Mouse (Mus musculus) layer of hippocampus, adult 9-11 months (tissue): Measurements from ENCODE around the gene Atxn2l.

Experiments used
- DNase-seq: peaks from one replicate; pipeline ENCODE4 v3.0.0; 2022

Gene Atxn2l

DNA sequence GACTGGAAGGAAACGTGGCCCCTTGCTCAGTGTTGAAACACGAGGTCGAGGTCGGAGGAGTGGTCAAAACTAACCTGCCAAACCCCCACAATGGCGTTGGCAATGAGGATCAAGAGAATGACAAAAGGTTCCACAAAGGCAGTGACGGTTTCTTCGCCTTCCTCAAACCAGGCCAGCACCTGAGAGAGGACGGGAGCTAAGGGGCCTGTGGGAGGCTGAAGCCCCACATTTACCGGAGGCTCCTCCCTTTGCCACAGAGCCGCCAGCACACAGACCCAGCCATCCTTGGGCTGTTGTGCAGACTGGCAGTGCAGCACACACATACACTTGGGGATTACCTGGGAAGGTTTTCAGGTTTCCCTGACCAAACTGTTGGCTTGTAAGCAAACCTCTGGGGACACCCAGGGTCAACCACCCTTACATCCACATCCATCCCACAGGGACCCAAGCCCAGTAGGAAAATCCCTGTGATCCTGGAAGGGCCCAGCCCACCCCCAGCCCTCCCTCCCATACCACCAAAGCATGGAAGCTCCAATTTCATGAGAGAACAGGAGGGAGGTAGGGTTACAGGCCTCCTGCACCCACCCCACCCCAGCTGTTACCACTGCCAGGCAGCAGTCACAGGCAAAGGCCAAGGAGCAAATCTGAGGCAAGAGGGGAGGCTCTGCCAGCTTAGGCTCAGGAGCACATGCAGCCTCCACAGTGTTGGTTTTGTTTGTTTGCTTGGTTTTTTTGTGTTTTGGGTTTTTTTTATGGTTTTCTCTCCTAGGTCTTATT is 42.4 kb downstream of the Atxn2l start:
- DNase-seq = no peak

DNA sequence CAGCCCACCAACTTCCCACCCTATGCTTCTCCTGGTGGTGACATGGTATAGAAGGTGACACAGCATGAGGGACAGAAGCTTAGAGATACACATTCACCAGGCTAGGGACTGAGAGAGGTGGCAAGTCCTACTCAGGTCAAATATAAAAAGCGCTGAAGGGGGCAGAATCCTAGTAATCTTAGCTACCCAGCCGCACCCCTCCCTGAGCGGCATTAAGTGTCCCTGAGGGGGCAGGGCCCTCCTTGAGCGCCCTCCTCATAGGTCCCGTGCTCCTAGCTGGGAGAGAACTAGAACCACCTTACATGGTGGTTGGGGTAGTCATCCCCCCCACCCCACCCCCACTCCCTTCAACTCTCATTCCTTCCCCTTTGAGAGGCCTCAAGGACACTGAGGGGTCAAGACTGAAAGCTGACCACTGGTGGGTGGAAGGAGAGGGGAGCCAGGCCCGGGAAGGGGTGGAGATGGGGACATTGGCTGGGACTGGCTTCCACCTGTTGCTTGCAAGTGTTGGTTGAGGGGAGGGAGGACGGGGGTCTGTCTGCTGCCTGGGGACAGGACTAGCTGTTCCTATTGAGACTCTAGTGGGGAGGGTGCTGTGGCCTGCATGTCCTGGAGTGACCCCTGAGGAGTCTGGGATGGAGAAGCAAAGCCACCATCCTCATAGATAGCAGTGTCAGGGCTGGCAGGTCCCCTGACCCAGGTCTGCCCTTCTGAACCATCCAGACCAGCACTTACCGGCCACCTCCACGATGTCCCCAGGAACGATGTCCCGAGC is 44.2 kb downstream of the Atxn2l start:
- DNase-seq = no peak

DNA sequence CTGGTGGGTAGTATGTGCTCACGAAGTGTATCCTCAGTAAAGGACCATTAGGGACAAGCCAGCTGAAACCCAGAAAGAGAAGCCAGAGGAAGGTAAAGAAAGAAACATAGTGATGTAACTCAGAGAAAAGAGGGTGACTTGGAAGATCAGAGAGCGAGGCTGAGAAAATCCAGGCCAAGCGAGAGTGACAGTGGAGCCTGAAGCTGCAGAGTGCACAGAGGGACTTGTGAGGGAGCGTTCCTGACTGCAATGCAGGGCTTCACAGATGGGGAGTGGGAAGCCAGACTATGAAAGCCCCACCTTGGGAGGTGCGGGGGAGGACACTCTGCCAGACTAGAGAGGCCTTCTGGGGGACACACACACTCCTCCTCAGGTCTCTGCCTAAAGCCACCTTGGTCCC is 45.0 kb downstream of the Atxn2l start:
- DNase-seq = no peak

DNA sequence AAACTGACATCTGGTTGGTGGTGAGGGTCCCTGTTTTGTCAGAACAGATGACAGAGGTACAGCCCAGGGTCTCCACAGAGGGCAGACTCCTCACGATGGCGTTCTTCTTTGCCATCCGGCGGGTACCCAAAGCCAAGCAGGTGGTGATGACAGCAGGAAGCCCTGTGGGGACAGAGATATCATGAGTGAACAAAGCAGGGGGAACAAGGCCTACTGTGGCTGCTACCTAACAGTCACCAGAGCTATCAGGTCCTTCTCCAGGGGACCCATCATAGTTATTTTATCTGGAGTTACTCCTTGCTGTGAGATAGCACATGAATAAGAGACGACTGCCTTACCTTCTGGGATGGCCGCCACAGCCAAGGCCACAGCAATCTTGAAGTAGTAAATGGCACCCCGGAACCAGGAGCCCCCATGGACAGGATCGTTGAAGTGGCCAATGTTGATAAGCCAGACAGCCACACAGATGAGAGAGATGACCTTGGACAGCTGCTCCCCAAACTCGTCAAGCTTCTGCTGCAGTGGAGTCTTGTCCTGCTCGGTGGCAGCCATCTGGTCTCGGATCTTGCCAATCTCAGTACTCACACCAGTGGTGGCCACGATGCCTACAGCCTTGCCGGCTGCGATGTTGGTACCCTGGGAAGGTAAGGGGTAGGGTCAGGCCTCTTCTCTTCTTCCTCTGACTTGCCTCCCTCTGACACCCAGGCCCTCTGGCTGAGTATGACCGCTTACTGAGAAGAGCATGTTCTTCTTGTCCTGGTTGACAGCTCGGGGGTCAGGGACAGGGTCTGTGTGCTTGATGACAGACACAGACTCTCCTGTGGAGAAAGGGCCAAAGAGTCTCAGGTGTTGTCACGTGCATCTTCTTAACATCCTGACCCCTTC is 46.6 kb downstream of the Atxn2l start:
- DNase-seq = no peak

DNA sequence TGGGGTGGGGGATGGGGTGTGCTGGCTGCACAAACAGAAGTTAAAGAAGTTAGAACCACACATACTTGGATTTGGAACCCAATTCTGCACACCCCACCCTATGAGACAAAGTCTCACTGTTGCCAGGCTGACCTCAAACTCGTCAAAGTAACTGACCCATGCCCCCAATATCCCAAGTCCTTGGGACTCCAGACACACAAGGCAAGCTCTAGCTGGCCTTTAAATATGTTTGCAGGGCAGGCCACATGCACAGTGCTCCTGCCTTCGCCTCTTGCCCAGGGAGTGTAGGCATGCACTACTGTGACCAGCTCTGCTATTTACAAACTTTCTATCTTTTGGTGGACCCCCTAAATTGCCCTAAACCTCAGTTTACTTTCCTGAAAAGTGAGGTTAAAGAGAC is 48.0 kb downstream of the Atxn2l start:
- DNase-seq = no peak

DNA sequence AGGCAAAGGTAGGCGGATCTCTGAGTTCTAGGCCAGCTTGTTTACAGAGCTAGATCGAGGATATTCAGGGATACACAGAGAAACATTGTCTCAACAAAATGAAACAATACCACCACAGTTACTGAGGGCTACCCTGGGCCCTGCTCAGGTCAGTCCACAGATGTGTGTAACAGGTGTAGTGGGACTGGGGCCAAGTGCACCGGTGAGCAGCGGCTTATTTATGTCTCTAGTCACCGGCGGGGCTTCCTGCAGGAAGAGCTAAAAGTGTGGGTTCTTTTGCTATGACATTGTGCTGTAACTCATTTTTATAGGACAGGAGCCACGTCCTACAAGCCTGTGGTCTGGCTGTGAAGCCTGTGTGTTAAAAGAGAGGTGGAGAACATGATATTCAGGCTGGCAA is 49.4 kb downstream of the Atxn2l start:
- DNase-seq = no peak

DNA sequence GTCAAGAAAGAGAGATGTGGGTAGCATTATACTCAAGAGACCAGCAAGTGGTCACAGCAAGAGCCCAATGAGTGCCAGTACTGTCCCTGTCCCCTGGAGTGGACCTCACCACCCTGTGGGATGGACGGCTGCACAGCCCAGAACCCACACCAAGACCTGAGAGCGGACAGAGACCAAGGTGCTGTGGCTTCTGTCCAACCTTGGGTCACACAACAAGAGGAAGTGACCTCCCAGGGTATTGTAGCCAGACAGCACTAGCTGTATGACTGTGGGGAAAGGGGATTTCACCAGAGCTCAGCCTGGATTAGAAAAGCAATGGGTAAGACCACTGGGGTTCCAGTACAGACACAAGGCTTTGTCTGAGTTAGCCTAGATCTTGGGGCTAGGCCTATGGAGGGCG is 51.0 kb downstream of the Atxn2l start:
- DNase-seq = no peak

DNA sequence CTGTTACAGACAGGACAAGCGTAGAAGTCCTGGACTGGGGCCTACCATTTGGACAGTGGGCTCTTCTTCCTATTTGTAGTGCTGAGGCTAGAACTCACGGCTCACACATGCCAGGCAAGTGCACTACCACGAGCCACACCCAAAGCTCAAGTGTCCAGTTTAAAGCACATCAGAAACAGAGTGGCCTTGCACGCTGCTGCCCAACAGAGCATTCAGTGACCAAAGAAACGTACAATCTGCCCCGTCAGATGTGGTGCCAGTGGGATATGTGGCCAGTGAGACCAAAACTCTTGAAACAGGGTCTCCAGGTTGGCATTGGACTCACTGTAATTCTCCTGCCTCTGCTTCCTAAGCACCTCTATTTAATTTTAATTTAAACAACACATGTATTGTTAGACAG is 52.6 kb downstream of the Atxn2l start:
- DNase-seq = no peak

DNA sequence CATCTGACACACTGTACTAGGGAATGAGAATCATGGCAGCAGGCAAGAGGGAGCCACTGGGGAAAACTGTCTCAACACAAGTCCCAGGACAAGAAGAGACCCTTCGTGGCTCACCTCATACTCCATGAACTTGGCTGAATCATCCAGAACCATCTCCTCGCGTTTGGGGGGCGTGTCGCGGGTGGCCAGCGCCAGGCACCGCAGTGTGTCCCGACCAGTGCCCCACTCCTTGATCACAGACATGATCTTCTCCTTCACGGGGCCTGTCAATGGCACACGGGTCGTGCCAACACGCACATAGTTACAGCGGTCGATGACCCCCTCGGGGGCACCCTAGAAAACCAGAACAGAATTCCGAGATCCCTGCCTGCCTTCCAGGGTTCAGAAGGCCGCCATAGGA is 53.2 kb downstream of the Atxn2l start:
- no peak for DNase-seq

DNA sequence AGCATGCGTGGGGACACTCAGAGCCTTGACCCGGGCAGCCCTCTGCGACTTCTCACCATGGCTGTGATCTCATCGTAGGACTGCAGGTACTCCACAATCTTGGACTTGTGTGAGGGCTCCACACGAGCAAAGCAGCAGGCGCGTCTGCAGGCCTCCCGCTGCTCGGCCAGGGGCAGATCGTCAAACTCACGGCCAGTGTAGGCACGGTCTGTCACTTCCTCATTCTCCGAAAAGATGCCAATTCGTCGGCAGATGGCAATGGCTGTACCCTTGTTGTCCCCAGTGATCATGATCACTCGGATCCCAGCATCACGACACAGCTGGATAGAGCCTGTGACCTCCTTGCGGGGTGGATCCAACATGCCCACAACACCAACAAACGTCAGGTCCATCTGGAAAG is 54.8 kb downstream of the Atxn2l start:
- no peak for DNase-seq

DNA sequence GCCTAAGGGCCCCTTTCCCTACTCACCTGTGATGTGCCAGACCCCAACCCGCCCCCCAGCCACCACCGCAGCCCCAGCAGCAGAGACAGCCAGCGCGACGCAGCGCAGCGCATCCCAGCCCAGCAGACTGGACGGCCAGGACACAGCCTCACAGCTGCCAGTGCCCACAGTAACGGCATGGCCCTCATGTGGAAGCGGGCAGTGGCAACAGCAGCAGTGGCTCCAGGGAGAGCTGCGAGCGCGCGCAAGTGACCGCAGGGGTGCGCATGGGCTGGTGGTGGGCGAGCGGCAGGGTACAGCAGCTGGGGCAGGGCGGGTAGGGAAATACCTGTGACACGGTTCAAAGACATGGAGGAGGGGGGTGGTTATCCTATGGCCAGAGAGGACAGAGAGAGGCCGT is 57.0 kb downstream of the Atxn2l start:
- no peak for DNase-seq

DNA sequence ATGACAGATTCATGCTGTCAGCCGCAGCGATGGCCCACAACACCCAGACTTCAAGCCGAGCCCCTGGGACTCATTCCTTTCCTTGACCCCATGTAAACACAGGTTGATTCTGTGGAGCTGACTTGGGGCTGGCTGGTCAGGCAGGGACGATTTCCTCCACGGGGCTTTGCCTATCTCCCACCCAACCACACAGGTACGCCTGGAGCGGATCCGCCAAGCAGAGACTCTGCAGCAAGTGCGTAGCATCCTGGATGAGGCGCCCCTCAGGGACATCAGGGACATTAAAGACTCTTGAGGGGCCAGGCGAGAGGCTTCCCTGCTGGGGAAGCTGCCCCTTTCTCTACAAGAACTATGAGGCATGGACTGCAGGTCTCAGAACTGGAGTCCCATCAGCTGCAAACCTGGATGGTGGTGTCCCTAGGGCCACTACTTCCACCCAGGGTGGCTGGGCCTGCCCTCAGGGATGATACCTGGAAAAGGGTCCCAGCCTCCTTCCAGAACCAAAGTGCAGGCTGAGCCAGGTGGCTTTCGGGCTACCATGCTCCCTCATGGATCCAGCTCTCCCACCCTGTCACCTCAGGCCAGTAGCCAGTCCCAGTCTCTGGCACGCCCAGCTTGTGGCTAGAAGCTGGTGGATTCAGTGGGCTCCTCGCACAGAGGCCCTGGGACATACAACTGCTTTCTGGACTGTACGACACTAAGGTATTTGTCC is 58.0 kb downstream of the Atxn2l start:
- no peak for DNase-seq

DNA sequence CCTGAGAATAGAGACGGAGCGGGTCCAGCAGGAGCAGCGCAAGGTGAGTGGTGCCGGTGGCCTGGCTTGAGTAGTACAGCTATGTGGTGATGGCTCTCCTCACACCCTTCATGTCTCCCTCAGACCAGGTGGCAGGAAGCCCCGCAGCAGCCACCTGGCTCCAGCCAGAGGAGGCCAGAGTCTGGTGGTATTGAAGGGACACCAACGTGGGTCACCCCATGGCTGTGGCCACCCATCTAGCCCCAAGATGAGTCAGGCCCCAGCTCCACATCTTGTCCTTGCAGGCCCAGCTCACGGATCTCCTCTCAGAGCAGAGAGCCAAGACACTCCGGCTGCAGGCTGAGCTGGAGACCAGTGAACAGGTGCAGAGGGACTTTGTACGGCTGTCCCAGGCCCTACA is 58.7 kb downstream of the Atxn2l start:
- no peak for DNase-seq

DNA sequence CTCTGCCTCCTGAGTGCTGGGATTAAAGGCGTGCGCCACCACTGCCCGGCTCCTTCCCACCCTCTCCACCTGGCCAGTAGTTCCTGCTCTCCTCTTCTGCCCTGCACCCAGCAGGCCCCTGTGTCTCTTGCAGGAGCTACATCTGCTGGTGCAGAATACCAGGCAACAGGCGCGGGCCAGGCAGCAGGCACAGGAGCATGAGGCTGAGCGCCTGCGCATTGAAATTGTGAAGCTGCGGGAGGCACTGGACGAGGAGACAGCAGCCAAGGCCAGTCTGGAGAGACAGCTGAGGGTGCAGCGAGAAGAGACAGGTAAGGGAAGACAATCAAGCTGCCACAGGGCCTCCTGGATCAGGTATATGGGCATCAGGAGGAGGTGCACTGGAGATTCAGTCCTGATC is 59.2 kb downstream of the Atxn2l start:
- DNase-seq = no peak
